Mouse (Mus musculus): Measurements from ENCODE around the gene Slc12a1. TPM values are rescaled to one million over a fixed set of nuclear protein-coding genes. Genes with fewer than 3 reads are reported as not detected.

Gene Slc12a1
- polyA plus RNA-seq (2017; shearing (Covaris generic)), result not detected

GRCm38 (mm10) chr2:125152388-125152787 lies at the start of gene Slc12a1:
Slc12a1 (plus strand) TSS chr2:125152505.

GRCm38 (mm10) chr2:125123477-125123852 lies 28.8 kb upstream of the Slc12a1 start, which contains the start of gene Myef2:
Myef2 (minus strand) TSS chr2:125123661.

GRCm38 (mm10) chr2:125135903-125136811 lies 16.1 kb upstream of the Slc12a1 start, which contains the start of gene Ctxn2:
Ctxn2 (plus strand) TSS chr2:125136692.

GRCm38 (mm10) chr2:125247108-125247961 lies 95.0 kb downstream of the Slc12a1 start, which contains the start of gene Dut:
Dut (plus strand) TSS chr2:125247190.

Other genes with a start within 250 kb of the Slc12a1 start
- 1.7 TPM for gene Slc24a5, start 84.4 kb upstream of the Slc12a1 start, polyA plus RNA-seq (2017; shearing (Covaris generic))
- 9.9 TPM for gene Myef2, start 28.8 kb upstream of the Slc12a1 start, polyA plus RNA-seq (2017; shearing (Covaris generic))
- gene Ctxn2, start 15.8 kb upstream of the Slc12a1 start, polyA plus RNA-seq (2017; shearing (Covaris generic)), result not detected
- gene Dut, start 94.7 kb downstream of the Slc12a1 start, polyA plus RNA-seq (2017; shearing (Covaris generic)), result 27.3 TPM